Mouse (Mus musculus) activated CD4-positive, CD25-positive, alpha-beta regulatory T cell, adult 4 months (primary cell): ENCODE measurements around the gene Kcnj2. TPM values are rescaled to one million over a fixed set of nuclear protein-coding genes. Genes with fewer than 3 reads are reported as not detected.

Experiments used
- ATAC-seq: one replicate; pipeline ENCODE4 v1.8.0; 2017
- polyA plus RNA-seq, 2 experiments: library from polyadenylated mRNA; unstranded; fragments of 100-300 nt; shearing (Covaris generic); gene quantifications; one replicate each; pipeline ENCODE4 v1.2.1; 2017

Gene Kcnj2
- polyA plus RNA-seq, 2 experiments from 2014 or later: 0.09 TPM; not detected in 1

GRCm38 (mm10) chr11:111092967-111093366, 27.0 kb downstream of the Kcnj2 start:
- no peak for ATAC-seq

DNA sequence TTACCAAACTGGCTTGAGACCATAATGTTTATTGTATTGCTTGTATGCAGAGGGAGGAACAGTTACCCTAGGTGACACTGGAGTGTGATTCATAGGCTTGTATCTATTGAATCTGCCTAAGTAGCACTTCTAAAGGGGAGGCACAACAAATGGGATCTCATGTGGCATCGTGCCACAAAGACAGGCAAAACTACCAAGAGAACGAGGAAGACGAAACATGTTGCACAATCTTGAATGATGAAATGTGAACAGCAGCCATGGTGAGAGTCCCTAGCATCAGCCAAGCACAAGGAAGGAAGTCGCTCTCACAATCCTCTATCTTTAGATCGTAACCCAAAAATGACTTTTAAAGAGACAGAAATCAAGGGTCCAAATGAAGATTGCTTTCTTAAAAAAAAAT, 30.6 kb downstream of the Kcnj2 start:
- ATAC-seq: no peak

DNA sequence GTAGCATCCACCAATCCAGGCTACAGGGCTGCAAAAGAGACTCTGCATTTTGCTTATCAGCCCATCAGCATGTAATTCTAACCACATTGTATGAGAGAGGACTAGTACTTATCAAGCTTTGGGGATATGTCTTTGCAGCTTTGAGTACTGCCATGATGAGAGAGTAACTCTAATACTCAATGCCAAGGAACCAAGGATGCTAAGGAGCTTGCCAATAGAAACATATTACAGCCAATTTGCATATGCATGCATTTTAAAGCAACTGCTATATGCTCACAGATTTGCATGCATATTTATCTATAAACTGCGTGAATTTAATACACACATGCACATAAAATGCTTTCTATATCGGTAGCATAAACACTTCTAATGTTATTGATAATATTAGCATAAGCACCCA, 34.2 kb downstream of the Kcnj2 start:
- ATAC-seq: no peak

- ATAC-seq: no peak
Observed at GRCm38 (mm10) chr11:111100651-111101050, 34.7 kb downstream of the Kcnj2 start.

DNA sequence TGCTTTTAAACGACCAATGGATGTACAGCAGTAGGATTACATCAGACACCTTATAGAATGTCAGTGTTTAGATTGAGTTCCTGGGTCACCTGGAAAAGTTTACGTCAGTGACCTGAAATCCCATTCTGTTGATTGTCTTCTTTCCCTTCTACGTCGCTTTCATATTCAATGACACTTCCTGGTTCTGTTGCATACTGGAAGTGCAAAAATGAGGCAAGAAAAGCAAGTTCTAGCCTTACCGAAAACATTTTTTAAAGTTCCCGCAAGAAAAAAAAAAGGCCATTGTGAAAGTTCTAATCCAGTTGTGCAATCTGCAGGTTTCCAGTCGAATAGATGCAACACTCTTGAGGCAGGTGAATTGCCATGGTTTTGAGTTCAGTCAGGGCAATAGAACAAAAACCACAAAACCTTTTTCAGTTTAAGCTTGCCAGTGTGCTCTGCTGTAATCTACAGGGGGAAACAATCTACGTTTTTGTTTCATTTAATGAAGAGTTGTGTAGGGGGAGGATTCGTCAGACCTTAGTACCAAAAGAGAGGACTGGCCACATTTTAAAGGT, 35.7 kb downstream of the Kcnj2 start:
- no peak for ATAC-seq

GRCm38 (mm10) chr11:111104422-111104821, 38.5 kb downstream of the Kcnj2 start:
- ATAC-seq: no peak

DNA sequence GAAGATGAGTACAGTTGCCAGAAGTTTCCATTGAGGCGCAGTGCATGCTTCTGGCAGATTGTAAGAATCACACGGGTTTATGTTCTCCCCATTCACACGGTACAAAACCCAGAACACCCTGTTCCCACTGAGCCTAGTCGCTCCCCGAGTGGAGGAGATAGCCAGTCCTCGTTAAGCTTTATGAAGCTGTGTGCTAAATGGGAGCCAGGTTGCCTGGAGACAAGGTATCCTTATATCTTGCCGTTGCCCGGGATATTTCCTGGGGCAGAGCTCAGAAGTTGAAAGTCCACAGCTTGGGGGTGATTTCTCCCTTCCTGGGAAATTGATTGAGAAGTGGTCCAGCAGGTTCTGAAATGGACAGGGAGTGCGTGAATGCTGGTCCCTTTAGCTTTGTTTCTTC, 42.2 kb downstream of the Kcnj2 start:
- ATAC-seq: no peak

DNA sequence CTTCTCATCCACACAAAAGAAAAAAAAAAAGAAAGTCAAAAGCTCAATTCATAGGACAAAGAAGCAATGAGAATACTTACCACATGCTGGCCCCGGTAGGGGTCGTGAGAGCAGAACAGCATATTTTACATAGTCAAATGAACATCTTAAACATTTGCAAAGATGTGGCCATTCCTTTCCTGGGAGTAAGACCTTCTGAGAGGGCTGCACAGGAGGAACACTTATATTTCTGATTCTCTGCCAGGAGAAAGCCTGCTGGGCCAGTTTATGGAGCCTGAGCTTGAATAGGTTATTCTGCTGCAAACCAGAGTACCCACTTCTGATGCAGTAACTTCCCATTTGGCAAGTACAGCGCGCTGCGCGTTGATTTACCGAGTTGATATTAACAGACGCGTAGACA, 55.5 kb downstream of the Kcnj2 start:
- ATAC-seq: no peak

GRCm38 (mm10) chr11:111123324-111123723, 57.4 kb downstream of the Kcnj2 start:
- ATAC-seq: no peak

GRCm38 (mm10) chr11:111125963-111126362, 60.0 kb downstream of the Kcnj2 start:
- ATAC-seq: no peak

Other genes starting within 250 kb of the Kcnj2 start
- gene Kcnj16, start 98.1 kb upstream of the Kcnj2 start, polyA plus RNA-seq: under 1 TPM in 1 of 2 experiments, not detected in 1; 0.17 TPM